Mouse (Mus musculus) midbrain, embryonic 11.5 days (tissue): ENCODE measurements at regions not wholly inside any gene's neighbourhood (a gene's known extent, or its start where the extent isn't known, plus 50 kb on each side); places are given as distances from the start of the nearest gene placed in this dataset.

Source experiments
- ATAC-seq: fragments of 200-750 bp; cut with Nextera tagmentation; 2 replicates; pipeline ENCODE4 v1.8.0; 2017; ENCODE audit warnings: moderate TSS enrichment, moderate library complexity; ENCODE audit not compliant: low FRiP score
- DNase-seq: peaks from one replicate; pipeline ENCODE4 v3.0.0; 2015; ENCODE audit warnings: low spot score; ENCODE audit errors: missing footprints
- H3K27ac ChIP-seq: fragments of 300-500 bp; sonication (generic); 2 replicates; pipeline ENCODE4 v1.5.1; 2014; ENCODE audit warnings: low read depth, low read length
- H3K27me3 ChIP-seq: fragments of 300-500 bp; sonication (generic); 2 replicates; pipeline ENCODE4 v1.6.1; 2014; ENCODE audit warnings: mild to moderate bottlenecking, low read length, moderate library complexity, mixed read lengths; ENCODE audit not compliant: control insufficient read depth, insufficient read depth
- H3K36me3 ChIP-seq: fragments of 300-500 bp; sonication (generic); 2 replicates; pipeline ENCODE4 v1.6.1; 2014; ENCODE audit warnings: mild to moderate bottlenecking, low read length, moderate library complexity, mixed read lengths; ENCODE audit not compliant: control insufficient read depth, insufficient read depth
- H3K4me1 ChIP-seq: fragments of 300-500 bp; sonication (generic); 2 replicates; pipeline ENCODE4 v1.6.1; 2014; ENCODE audit warnings: low read length; ENCODE audit not compliant: control insufficient read depth, insufficient read depth
- H3K4me2 ChIP-seq: fragments of 300-500 bp; sonication (generic); 2 replicates; pipeline ENCODE4 v1.6.1; 2014; ENCODE audit warnings: mild to moderate bottlenecking, moderate library complexity
- H3K4me3 ChIP-seq: fragments of 300-500 bp; sonication (generic); 2 replicates; pipeline ENCODE4 v1.5.1; 2014; ENCODE audit warnings: low read depth, low read length
- H3K9ac ChIP-seq: fragments of 300-500 bp; sonication (generic); 2 replicates; pipeline ENCODE4 v1.6.1; 2014; ENCODE audit warnings: low read length
- H3K9me3 ChIP-seq: fragments of 300-500 bp; sonication (generic); 2 replicates; pipeline ENCODE4 v1.6.1; 2016; ENCODE audit warnings: low read length; ENCODE audit not compliant: control insufficient read depth
- WGBS: fragments of 180-500 bp; shearing (Covaris S2); extraction: QIAGEN DNeasy Blood & Tissue Kit; methylation state at CpG from one replicate; pipeline ENCODE4 v1.1.7; 2014; 5-methylcytosine and 5-hydroxymethylcytosine counted together

GRCm38 (mm10) chr6:104402348-104402747 lies 90.2 kb upstream of the Cntn6 start:
- no peak for ATAC-seq
- no peak overlapping the region for H3K4me2 ChIP-seq
- no peak overlapping the region for H3K4me3 ChIP-seq
- H3K9me3 ChIP-seq: no peaks in the 10 kb centered on the region
- DNase-seq: peak; percentile 37
- H3K9ac ChIP-seq: no peak overlapping the region
- no peaks in the 10 kb centered on the region for H3K27me3 ChIP-seq
- WGBS: 80% methylated on average over 3 of the region's 3 CpGs
- no peaks in the 10 kb centered on the region for H3K36me3 ChIP-seq
- no peak overlapping the region for H3K27ac ChIP-seq
- no peaks in the 10 kb centered on the region for H3K4me1 ChIP-seq

GRCm38 (mm10) chr6:104403951-104404350 lies 88.6 kb upstream of the Cntn6 start:
- no peak overlapping the region for H3K4me3 ChIP-seq
- no peaks in the 10 kb centered on the region for H3K9me3 ChIP-seq
- no peak overlapping the region for H3K9ac ChIP-seq
- DNase-seq (peak; percentile 68), ATAC-seq (no peak)
- no peaks in the 10 kb centered on the region for H3K27me3 ChIP-seq
- H3K4me1 ChIP-seq: no peaks in the 10 kb centered on the region
- H3K36me3 ChIP-seq: no peaks in the 10 kb centered on the region
- 89% methylated on average over 3 of the region's 3 CpGs for WGBS
- H3K27ac ChIP-seq: no peak overlapping the region
- H3K4me2 ChIP-seq: no peak overlapping the region

DNA sequence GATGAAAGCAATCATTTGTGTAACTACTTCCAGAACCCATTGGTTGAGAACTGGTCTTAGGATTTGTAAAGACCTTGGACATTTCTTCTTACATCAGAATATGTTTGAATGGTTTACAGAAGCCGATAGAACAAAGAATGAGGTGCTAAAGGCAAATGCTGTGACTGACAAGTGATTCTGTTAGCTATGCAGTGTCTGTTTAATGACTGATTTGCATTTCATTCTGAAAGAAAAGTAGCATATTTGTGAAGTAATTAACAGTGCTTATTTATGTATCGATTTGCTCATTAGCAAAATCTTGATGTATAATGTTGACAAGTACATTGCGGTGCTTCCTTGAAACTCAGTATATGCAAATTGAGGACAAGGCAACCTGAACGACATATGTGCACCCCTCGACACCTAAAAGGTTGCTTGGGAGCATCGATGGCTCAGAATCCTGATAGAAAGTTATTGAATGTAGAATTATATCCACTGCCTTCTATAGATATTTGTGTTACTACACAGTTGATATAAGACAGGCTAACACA lies 71.8 kb upstream of the Cntn6 start:
- Histone ChIP-seq H3K9me3 (no peaks in the 10 kb centered on the region), H3K4me2 (no peak overlapping the region), H3K4me1 (no peaks in the 10 kb centered on the region), H3K9ac (no peak overlapping the region), H3K27me3 (no peaks in the 10 kb centered on the region), H3K4me3 (no peak overlapping the region), H3K36me3 (no peaks in the 10 kb centered on the region), H3K27ac (no peak overlapping the region)
- DNase-seq: no peak
- 91% methylated on average over 6 of the region's 6 CpGs for WGBS
- ATAC-seq: no peak

DNA sequence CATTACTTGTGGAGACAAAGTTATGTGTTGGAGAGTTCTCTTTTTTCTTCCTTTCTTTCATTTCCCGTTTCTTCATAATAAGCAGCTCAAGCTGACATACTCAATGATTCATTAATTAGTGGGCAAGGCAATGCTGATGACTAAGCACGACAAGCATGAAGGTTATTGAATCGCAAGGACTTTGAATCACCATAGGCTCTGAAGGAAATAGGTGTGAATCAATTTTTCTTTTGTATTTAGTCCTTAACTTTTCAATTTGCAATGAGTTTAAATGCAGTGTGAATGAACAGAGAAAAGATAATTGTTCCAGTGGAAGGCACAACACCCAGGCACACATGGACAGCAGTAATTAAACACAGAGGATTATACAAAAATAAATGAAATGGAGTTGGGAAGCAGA lies 54.6 kb upstream of the Cntn6 start:
- Histone ChIP-seq H3K9me3 (no peaks in the 10 kb centered on the region), H3K36me3 (no peaks in the 10 kb centered on the region), H3K9ac (no peak overlapping the region), H3K4me2 (no peak overlapping the region), H3K27me3 (no peaks in the 10 kb centered on the region), H3K4me1 (no peaks in the 10 kb centered on the region), H3K27ac (no peak overlapping the region), H3K4me3 (no peak overlapping the region)
- ATAC-seq (no peak), DNase-seq (no peak)
- 85% methylated on average over 3 of the region's 3 CpGs for WGBS
